Mouse (Mus musculus) kidney, postnatal 14 days (tissue): ENCODE data around the gene Slc25a43.
A peak's percentile ranks its signal among the peaks of the same experiment; 100 is the strongest.

Experiments used
- DNase-seq: peaks from one replicate; pipeline ENCODE4 v3.0.0; 2022; ENCODE audit warnings: mixed read lengths

Slc25a43 gene

GRCm38 (mm10) chrX:36743503-36744101 lies at the start of gene Slc25a43:
Slc25a43 (plus strand) TSS chrX:36743659.
- peak; percentile 21 for DNase-seq

DNA sequence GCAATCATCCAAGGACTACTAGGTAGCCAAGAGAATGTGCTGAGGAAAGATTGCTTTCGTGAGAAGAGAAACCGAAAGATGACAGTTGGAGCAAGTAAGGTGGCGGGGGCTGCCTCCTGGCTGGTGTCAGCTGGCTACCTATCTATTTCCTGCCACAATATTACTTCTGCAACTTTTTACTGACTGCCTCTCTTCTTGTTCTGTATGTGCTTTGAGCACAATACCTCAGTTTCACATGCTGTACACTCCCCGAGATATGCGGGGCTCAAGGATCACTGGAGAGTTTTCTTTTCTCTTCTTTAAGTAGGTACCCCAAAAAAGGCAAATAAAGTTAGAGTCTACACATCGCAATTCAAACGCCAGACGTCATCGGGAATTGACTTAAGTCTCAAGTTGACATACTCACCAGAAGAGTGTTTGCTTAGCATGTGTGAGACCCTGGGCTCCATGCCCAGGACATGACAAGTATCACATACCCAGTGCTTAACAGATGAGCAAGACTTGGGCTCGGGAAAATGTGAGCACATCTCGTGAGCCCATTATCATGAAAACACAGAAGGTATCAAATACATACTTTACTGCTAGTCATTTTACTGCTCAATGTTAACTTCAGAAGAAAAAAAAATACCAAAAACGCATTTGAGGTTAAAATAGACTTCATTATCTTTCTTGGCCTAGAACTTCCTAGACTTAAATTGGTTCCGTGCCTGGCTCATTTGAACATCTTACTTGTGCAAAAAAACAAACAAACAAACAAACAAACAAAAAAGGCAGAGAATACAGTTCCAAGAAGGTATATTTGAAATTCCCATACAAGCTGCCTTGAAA lies 3.1 kb upstream of the Slc25a43 start:
- DNase-seq, result no peak

- no peak for DNase-seq
These were observed 2.2 kb upstream of the Slc25a43 start for GRCm38 (mm10) chrX:36741278-36741677.

DNA sequence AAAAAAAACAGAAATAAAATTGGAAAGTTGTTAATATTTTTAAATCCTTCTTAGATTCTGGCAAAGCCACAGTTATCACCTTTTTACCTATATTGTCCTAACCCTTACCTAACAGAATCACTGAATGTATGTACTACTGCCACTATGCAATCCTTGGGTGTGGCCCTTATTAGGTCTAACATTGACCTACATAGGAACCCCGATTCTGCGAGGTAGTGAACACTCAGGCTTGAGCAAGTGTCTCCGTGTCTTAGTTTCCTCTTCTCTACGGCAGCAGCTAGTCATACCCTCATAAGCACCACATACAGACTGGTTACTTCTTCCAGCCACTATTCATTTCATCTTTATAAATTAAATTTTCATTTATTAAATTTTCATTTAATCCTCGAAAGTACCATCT lies 715 bp upstream of the Slc25a43 start:
- DNase-seq, result no peak

DNA sequence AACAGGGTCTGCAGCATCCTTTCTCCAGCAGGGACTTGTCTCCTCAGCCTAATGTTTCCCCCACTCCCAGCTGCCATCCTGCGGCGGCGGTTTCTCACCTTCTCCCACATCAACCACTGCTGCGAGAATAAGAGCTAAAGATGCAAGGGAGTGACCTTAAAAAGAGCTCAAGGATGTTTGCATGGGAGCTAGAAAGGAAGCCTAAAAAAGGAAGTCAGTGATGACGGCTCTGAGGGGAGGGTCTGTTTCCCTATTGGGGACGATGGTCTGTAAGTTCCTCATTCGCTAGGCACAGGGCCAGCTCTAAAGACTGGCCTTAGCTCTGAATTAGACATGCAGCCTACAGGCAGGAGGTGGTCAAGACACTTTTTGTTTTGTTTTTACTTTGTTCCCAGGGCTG lies 1.3 kb downstream of the Slc25a43 start:
- peak; percentile 17 for DNase-seq

DNA sequence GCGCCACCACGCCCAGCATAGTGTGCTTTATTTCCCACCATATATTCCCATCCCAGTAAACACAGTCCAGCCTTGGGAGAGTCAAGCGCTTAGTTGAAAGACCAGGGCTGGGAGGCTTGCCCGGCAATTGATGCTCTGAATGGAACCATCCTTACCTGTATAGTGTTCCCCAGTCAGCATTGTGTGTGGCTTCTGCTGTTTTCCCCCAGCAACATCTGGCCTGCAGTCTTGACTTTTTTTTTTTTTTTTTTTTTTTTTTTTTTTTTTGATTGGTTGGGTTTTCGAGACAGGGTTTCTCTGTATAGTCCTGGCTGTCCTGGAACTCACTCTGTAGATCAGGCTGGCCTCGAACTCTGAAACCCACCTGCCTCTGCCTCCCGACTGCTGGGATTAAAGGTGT lies 1.9 kb downstream of the Slc25a43 start:
- DNase-seq, result no peak

DNA sequence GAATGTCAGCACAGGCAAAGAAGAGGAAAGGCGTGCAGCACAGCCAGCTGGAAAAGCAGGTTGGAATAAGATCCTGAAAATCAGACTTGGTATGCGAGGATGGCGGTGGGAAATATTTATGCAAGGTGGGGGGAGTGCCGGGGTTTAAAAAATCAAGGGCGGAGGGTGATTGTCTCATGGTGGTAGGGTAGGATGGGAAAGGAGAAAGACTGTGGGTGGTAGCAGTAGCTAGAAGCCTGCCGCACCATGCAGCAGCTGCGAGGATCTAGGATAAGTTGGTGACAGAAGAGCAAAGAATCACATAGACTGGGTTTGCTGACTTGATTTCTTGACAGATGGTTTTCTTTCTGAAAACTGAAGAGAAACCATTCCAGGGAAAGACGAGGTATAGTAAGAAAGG lies 3.3 kb downstream of the Slc25a43 start:
- DNase-seq, result no peak

GRCm38 (mm10) chrX:36748573-36748972 lies 5.1 kb downstream of the Slc25a43 start:
- peak; percentile 23 for DNase-seq

GRCm38 (mm10) chrX:36749281-36749785 lies 5.9 kb downstream of the Slc25a43 start:
- no peak for DNase-seq

DNA sequence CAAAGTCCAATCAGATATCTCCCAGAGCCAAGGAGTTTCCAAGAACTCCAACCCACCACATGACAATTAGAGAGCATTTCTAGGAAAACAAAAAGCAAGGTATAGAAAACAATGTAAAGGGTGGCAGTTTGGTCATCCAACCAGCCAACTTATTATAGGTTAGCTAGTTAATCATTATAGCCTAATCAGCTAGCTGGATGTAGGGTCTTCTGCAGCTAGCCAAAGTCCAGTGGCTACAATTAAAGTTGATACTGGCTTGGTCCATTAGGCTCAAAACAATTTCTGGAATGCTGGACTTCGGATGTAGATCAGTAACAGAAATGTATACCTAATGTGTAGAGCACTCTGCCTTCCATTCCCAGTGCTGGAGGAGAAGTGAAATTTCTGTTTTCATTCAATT lies 7.1 kb downstream of the Slc25a43 start:
- DNase-seq, result peak; percentile 6

- no peak for DNase-seq
These were observed 9.1 kb downstream of the Slc25a43 start for GRCm38 (mm10) chrX:36752586-36752985.

- no peak for DNase-seq
These were observed 14.5 kb downstream of the Slc25a43 start for GRCm38 (mm10) chrX:36757796-36758472.

DNA sequence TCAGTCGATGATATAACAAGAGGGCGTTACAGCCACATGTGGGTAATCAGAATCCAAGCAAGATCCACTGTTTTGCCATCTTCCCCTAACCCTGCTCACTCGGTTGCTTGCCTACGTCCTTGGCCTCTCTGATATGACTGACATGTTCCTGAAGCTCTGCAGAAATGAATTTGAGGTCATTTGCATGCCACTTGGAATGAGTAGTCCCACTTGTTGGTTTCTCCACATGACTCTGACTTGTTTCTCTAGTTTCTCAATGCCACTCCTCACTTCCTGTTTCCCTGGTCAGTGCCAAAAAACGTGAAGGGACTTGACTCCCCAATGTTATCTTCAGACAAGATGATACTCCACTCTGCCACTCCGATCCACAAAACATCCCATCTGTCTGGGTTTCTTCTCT lies 15.1 kb downstream of the Slc25a43 start:
- no peak for DNase-seq

GRCm38 (mm10) chrX:36760946-36761635 lies 17.6 kb downstream of the Slc25a43 start:
- peak; percentile 68 for DNase-seq

GRCm38 (mm10) chrX:36762289-36762688 lies 18.8 kb downstream of the Slc25a43 start:
- peak; percentile 61 for DNase-seq

- peak; percentile 22 for DNase-seq
These were observed 19.4 kb downstream of the Slc25a43 start for GRCm38 (mm10) chrX:36762894-36763293.

- DNase-seq, result no peak
These were observed 20.0 kb downstream of the Slc25a43 start for GRCm38 (mm10) chrX:36763298-36763933.

DNA sequence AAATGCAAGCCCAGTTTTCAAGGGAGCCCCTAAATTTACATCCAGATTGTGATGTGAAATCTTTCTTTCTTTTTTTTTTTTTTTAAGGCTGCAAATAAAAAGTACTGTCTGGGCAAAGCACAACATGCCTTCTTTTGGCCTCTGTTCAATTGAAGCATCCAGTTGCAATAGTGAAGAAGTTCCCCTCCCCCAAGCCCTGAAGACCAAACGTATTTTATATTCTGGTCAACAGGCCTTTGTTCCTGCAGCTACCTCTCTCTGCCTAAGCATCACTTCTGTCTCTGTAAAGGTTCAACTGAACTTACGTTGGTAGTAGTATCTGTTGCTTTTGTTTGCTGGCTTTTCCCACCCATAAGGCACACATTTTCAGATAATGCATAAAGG lies 20.5 kb downstream of the Slc25a43 start:
- no peak for DNase-seq

DNA sequence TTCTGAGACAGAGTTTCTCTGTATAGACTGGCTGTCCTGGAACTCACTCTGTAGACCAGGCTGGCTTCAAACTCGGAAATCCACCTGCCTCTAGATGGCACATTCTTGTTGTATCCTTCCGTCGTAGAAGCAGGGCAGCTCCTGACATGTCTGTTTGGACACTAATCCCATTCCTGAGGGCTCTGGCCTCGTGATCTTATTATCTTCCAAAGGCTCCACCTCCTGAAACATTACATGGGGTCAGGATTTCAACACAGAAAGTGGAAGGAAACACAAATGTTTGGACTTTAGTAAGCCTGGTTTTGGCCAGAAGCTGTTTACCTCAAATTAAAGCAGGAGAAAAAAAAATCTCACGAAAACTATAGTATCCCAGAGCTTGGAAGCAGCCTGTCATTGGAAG lies 23.9 kb downstream of the Slc25a43 start:
- DNase-seq, result no peak

GRCm38 (mm10) chrX:36772591-36772990 lies 29.1 kb downstream of the Slc25a43 start:
- DNase-seq, result no peak

DNA sequence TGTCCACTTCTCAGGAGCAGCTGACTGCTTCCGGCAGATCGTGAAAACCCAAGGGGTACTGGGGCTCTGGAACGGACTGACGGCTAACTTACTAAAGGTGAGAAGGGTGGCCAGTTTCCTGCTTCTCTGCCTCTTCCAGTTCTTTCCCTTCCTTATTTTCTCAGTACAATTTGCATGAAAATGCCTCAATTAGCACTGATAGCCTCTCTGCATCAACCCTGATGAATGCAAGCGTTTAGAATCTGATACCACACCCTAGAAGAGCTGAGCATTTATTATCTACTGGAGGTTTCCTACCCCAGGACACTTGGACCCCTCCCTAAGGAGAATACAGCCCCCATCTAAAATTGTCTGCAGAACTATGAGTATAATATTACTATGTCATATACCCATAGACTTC lies 32.1 kb downstream of the Slc25a43 start:
- DNase-seq, result no peak

DNA sequence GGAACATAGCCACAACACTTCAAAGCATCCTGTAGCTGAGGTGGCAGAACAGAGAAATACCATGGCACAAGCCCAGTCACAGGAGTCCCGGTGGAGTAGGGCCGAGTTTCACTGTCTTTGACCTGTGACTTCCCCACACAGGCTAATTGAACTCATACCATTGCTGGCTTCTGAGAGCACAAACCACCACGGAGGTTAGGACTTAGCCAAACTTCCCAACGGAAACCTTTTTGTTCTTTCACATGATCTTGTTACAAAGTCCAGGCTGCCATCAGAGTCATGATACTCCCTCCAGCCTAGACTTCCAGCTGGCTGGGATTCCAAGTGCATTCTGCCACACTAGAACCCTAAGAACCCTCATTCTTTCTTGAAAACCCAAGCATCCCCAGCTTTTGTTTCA lies 34.2 kb downstream of the Slc25a43 start:
- no peak for DNase-seq

DNA sequence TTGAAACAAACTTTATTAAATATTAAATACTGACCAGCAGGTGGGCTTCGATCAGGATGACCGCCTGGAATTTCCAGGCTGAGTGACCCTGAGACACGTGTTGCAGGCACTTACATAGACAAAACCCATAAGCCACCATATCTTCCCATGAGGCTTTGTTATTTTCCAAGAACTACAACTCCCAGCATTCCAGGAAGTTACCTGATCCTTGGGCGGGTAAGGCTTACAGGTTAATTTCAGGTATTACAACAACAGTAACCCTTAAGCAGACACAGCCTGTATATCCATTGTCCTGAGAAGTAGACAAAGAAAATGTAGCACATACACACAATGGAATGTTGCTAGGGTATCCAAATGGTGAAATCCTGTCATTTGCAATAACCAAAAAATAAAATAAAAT lies 45.9 kb downstream of the Slc25a43 start:
- no peak for DNase-seq
